Mouse (Mus musculus): ENCODE measurements around the gene Vsir. TPM values are rescaled to one million over a fixed set of nuclear protein-coding genes. Genes with fewer than 3 reads are reported as not detected.

The Vsir gene
- polyA plus RNA-seq, 1 experiment from 2014 or later: 2.2 TPM

- peaks cover 35% of the 10 kb centered on the region for H3K4me1 ChIP-seq
Observed at GRCm38 (mm10) chr10:60354881-60355677, 8.4 kb downstream of the Vsir start.

DNA sequence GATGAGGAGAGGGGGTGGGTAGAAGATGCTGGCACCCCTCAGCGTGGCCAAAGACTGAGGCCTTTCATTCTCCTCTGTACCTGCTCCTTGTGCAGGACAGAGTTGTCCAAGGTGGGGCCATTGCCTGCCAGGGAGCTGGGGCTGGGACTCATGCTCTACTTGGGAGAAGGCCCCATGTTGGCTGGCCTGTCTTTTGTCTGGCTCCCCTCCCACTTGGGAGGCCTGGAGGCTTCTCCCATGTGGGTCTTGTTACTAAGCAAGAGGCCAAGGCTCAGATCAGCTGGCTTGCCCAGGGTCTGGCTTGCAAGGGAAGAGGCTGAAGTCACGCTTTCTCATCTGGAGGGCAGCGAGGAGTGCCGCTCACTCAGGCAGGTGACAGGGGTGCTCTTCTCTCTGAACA is 10.8 kb downstream of the Vsir start:
- H3K36me3 ChIP-seq: no peaks in the 10 kb centered on the region
- H3K9me3 ChIP-seq: no peaks in the 10 kb centered on the region
- H3K9ac ChIP-seq: no peak overlapping the region
- H3K4me2 ChIP-seq (replicated peaks): no peak overlapping the region
- peaks cover 27% of the 10 kb centered on the region for H3K4me1 ChIP-seq
- H3K4me3 ChIP-seq: no peak overlapping the region
- H3K27ac ChIP-seq: no peak overlapping the region
- no peaks in the 10 kb centered on the region for H3K27me3 ChIP-seq
- no peak for ATAC-seq (ENCODE audit: insufficient number of reproducible peaks, insufficient read depth, low FRiP score, low TSS enrichment)
- WGBS: 75% methylated on average over 4 of the region's 4 CpGs

More at GRCm38 (mm10) chr10:60354881-60355677, 8.4 kb downstream of the Vsir start:
- Histone ChIP-seq H3K9me3 (no peaks in the 10 kb centered on the region), H3K4me3 (no peak overlapping the region), H3K9ac (no peak overlapping the region), H3K27ac (peak overlapping the region; percentile 58), H3K4me2 (replicated peaks) (no peak overlapping the region), H3K27me3 (no peaks in the 10 kb centered on the region), H3K36me3 (no peaks in the 10 kb centered on the region)
- 56% methylated on average over 11 of the region's 11 CpGs for WGBS
- no peak for ATAC-seq (ENCODE audit: insufficient number of reproducible peaks, insufficient read depth, low FRiP score, low TSS enrichment)

GRCm38 (mm10) chr10:60357901-60358300 is 11.2 kb downstream of the Vsir start:
- no peak for ATAC-seq (ENCODE audit: insufficient number of reproducible peaks, insufficient read depth, low FRiP score, low TSS enrichment)
- 91% methylated on average over 14 of the region's 14 CpGs for WGBS
- no peak overlapping the region for H3K4me3 ChIP-seq
- no peaks in the 10 kb centered on the region for H3K27me3 ChIP-seq
- no peak overlapping the region for H3K27ac ChIP-seq
- H3K9ac ChIP-seq: no peak overlapping the region
- H3K36me3 ChIP-seq: no peaks in the 10 kb centered on the region
- peaks cover 26% of the 10 kb centered on the region for H3K4me1 ChIP-seq
- no peak overlapping the region for H3K4me2 ChIP-seq (replicated peaks)
- no peaks in the 10 kb centered on the region for H3K9me3 ChIP-seq

DNA sequence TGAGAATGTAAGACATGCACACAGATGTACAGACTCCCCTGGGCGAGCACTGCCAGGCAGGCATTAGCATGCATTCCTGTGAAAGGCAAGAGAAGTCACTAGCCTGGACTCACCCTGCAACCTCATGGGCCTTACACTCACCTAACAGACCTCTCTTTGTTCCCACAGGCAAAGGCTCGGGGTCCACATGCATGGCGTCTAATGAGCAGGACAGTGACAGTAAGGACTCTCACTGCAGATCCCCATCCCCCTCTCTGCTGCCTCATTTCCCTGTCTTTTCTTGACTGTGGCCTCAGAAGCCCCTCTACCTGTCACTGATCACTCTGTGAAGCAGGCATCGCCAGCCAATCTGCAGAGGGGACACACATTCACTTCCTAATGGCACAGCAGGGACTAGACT is 12.1 kb downstream of the Vsir start:
- no peak for ATAC-seq (ENCODE audit: insufficient number of reproducible peaks, insufficient read depth, low FRiP score, low TSS enrichment)
- H3K27me3 ChIP-seq: no peaks in the 10 kb centered on the region
- H3K4me3 ChIP-seq: no peak overlapping the region
- H3K36me3 ChIP-seq: no peaks in the 10 kb centered on the region
- no peak overlapping the region for H3K9ac ChIP-seq
- H3K4me1 ChIP-seq: peaks cover 20% of the 10 kb centered on the region
- no peaks in the 10 kb centered on the region for H3K9me3 ChIP-seq
- 17% methylated on average over 4 of the region's 4 CpGs for WGBS
- no peak overlapping the region for H3K4me2 ChIP-seq (replicated peaks)
- no peak overlapping the region for H3K27ac ChIP-seq

DNA sequence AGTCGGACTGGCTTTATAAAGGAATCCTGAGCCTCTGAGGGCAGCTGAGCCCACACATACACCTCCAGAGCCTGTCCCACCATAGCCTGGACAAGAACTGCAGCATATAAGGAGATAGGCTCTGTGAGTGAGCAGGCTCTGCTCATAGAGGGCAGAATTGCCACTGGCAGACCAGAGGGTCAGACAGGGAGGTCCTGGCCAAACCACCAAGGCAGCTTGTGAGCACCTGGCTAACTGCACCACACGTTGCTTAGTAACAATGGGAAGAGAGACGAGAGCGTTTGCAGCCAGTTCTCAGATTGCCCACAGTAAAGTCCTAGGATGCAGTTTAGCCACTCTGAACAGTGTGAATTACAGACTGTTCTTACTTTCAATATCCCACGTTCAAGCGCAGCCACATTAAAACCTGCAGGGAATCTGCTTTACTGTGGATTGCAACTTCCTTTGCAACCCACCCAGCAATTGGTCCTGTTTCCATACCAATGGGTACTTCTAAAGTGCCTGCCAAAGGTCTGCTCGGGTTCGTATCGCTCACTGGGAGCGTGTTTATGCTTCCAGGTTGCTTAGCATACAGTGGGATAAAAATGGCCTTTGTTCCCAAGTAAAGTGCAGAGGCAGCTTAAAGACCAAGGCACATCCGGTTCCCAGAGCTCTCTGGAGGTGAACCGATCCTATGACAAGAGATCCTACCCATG is 15.1 kb downstream of the Vsir start:
- Histone ChIP-seq H3K9ac (no peak overlapping the region), H3K4me3 (no peak overlapping the region), H3K4me2 (replicated peaks) (no peak overlapping the region), H3K36me3 (no peaks in the 10 kb centered on the region), H3K27ac (peak overlapping the region; percentile 19; the same call in 1 of the 2 replicates), H3K27me3 (no peaks in the 10 kb centered on the region), H3K9me3 (no peaks in the 10 kb centered on the region), H3K4me1 (peaks cover 13% of the 10 kb centered on the region; the same call in 1 of the 2 replicates)
- ATAC-seq (ENCODE audit: insufficient number of reproducible peaks, insufficient read depth, low FRiP score, low TSS enrichment): no peak
- WGBS: 58% methylated on average over 12 of the region's 12 CpGs

DNA sequence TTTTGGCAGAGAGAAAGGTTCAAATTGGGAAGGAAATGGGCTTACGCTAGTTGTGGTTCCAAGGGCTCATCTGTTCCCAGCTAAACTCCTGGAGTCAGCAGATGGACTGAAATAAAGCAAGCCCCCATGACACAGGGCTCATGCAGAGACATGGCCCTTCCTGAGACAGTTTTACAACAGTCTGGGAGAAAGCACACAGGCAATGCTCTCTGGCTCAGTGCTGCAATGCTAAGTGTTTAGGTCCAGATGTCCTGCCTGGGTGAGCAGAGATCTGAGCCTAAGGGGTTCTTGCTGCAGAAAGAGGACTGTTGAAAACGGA is 15.6 kb downstream of the Vsir start:
- peak overlapping the region; percentile 19; the same call in 1 of the 2 replicates for H3K27ac ChIP-seq
- H3K4me2 ChIP-seq (replicated peaks): no peak overlapping the region
- WGBS: 46% methylated on average over 2 of the region's 2 CpGs
- no peak for ATAC-seq (ENCODE audit: insufficient number of reproducible peaks, insufficient read depth, low FRiP score, low TSS enrichment)
- H3K9ac ChIP-seq: no peak overlapping the region
- peaks cover 13% of the 10 kb centered on the region; the same call in 1 of the 2 replicates for H3K4me1 ChIP-seq
- no peaks in the 10 kb centered on the region for H3K36me3 ChIP-seq
- no peak overlapping the region for H3K4me3 ChIP-seq
- H3K9me3 ChIP-seq: no peaks in the 10 kb centered on the region
- no peaks in the 10 kb centered on the region for H3K27me3 ChIP-seq

- no peak overlapping the region for H3K4me3 ChIP-seq
- peaks cover 13% of the 10 kb centered on the region; the same call in 1 of the 2 replicates for H3K4me1 ChIP-seq
- H3K4me2 ChIP-seq (replicated peaks): no peak overlapping the region
- H3K36me3 ChIP-seq: no peaks in the 10 kb centered on the region
- H3K27me3 ChIP-seq: no peaks in the 10 kb centered on the region
- H3K27ac ChIP-seq: no peak overlapping the region
- no peak for ATAC-seq (ENCODE audit: insufficient number of reproducible peaks, insufficient read depth, low FRiP score, low TSS enrichment)
- WGBS: 74% methylated on average over 6 of the region's 6 CpGs
- H3K9ac ChIP-seq: no peak overlapping the region
- H3K9me3 ChIP-seq: no peaks in the 10 kb centered on the region
Observed at GRCm38 (mm10) chr10:60363426-60363825, 16.8 kb downstream of the Vsir start.

DNA sequence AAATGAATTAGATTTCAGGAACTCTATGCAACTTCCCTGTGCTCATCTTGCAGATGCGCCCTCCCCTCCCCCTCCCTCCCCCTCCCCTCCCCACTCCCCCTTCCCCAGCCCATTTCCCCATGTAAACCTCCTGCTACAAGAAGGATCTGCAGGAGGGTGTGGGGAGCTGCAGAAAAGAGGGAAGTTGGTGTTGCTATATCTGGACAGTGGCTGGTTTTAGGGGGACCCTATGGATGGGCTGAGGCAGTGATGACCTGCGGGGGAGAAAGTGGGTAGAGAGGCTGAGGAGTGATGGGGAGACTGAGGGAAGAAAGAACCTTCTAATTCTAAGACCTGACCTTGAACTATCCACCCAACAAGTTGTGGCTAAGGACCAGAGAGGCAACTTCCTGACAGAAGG is 20.5 kb downstream of the Vsir start:
- Histone ChIP-seq H3K9me3 (no peaks in the 10 kb centered on the region), H3K27ac (no peak overlapping the region), H3K4me2 (replicated peaks) (no peak overlapping the region), H3K4me3 (no peak overlapping the region), H3K4me1 (peaks cover 5% of the 10 kb centered on the region; the same call in 1 of the 2 replicates), H3K27me3 (no peaks in the 10 kb centered on the region), H3K36me3 (no peaks in the 10 kb centered on the region), H3K9ac (no peak overlapping the region)
- no peak for ATAC-seq (ENCODE audit: insufficient number of reproducible peaks, insufficient read depth, low FRiP score, low TSS enrichment)
- 74% methylated on average over 2 of the region's 2 CpGs for WGBS

- no peak for ATAC-seq (ENCODE audit: insufficient number of reproducible peaks, insufficient read depth, low FRiP score, low TSS enrichment)
- Histone ChIP-seq H3K9ac (no peak overlapping the region), H3K36me3 (no peaks in the 10 kb centered on the region), H3K4me1 (peaks cover 5% of the 10 kb centered on the region; the same call in 1 of the 2 replicates), H3K27ac (no peak overlapping the region), H3K27me3 (no peaks in the 10 kb centered on the region), H3K4me3 (no peak overlapping the region), H3K9me3 (no peaks in the 10 kb centered on the region), H3K4me2 (replicated peaks) (no peak overlapping the region)
- 73% methylated on average over 4 of the region's 4 CpGs for WGBS
Observed at GRCm38 (mm10) chr10:60367904-60368303, 21.3 kb downstream of the Vsir start.

DNA sequence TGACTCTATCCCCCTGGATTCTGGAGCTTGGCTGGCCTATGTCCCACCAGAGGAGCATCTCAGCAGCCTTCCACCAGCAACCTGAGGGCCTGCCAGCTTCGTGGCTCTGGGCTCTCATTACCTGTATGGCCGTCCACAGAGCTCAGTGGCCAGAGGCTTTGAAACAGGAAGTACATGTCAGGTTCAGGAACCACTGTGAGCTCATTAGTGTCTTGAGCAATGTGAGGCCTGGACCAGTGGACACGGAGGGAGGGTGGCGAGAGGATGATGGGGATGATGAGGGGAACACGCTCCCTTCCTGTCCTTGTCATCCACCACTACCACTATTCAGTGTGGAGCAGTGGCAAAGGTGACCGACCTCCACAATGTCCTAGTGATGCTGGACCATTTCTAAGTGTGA is 22.8 kb downstream of the Vsir start:
- no peak for ATAC-seq (ENCODE audit: insufficient number of reproducible peaks, insufficient read depth, low FRiP score, low TSS enrichment)
- 87% methylated on average over 6 of the region's 6 CpGs for WGBS
- no peak overlapping the region for H3K27ac ChIP-seq

DNA sequence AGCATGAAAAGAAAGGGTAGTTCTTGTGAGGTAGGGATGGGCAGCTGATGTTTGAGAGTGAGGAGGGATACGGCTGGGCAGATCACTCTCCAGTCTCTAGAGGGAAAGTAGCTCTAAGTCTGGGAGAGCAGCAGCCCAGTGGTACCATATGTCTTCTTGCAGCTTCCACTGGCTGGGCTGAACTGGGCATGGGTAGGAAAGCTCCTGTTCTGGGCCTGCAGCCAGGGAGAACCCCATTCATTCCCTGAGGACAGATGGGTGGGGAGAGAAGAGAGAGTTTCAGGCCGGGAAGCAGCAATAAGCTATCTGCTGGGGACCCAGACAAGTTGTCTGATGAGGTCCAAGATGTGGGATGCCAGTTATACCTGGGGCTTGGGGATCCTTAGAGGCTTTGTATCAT is 23.4 kb downstream of the Vsir start:
- no peaks in the 10 kb centered on the region for H3K9me3 ChIP-seq
- no peak overlapping the region for H3K9ac ChIP-seq
- no peaks in the 10 kb centered on the region for H3K27me3 ChIP-seq
- WGBS: 75% methylated on average over 2 of the region's 2 CpGs
- ATAC-seq (ENCODE audit: insufficient number of reproducible peaks, insufficient read depth, low FRiP score, low TSS enrichment): no peak
- H3K36me3 ChIP-seq: no peaks in the 10 kb centered on the region
- H3K4me1 ChIP-seq: peaks cover 13% of the 10 kb centered on the region
- no peak overlapping the region for H3K27ac ChIP-seq
- no peak overlapping the region for H3K4me3 ChIP-seq
- H3K4me2 ChIP-seq (replicated peaks): no peak overlapping the region

More for the DNA sequence above, 22.8 kb downstream of the Vsir start:
- Histone ChIP-seq H3K36me3 (no peaks in the 10 kb centered on the region), H3K4me3 (no peak overlapping the region), H3K27me3 (no peaks in the 10 kb centered on the region), H3K4me1 (peaks cover 13% of the 10 kb centered on the region), H3K9ac (no peak overlapping the region), H3K4me2 (replicated peaks) (no peak overlapping the region), H3K9me3 (no peaks in the 10 kb centered on the region)

- no peak overlapping the region for H3K9ac ChIP-seq
- H3K27ac ChIP-seq: no peak overlapping the region
- no peaks in the 10 kb centered on the region for H3K27me3 ChIP-seq
- H3K4me1 ChIP-seq: peaks cover 13% of the 10 kb centered on the region
- no peaks in the 10 kb centered on the region for H3K36me3 ChIP-seq
- no peak overlapping the region for H3K4me3 ChIP-seq
- WGBS: 72% methylated on average over 5 of the region's 5 CpGs
- H3K4me2 ChIP-seq (replicated peaks): no peak overlapping the region
- no peak for ATAC-seq (ENCODE audit: insufficient number of reproducible peaks, insufficient read depth, low FRiP score, low TSS enrichment)
- H3K9me3 ChIP-seq: no peaks in the 10 kb centered on the region
Observed at GRCm38 (mm10) chr10:60370601-60371061, 24.0 kb downstream of the Vsir start.
